Mouse (Mus musculus): ENCODE results near the gene Ascl4.

The Ascl4 gene

DNA sequence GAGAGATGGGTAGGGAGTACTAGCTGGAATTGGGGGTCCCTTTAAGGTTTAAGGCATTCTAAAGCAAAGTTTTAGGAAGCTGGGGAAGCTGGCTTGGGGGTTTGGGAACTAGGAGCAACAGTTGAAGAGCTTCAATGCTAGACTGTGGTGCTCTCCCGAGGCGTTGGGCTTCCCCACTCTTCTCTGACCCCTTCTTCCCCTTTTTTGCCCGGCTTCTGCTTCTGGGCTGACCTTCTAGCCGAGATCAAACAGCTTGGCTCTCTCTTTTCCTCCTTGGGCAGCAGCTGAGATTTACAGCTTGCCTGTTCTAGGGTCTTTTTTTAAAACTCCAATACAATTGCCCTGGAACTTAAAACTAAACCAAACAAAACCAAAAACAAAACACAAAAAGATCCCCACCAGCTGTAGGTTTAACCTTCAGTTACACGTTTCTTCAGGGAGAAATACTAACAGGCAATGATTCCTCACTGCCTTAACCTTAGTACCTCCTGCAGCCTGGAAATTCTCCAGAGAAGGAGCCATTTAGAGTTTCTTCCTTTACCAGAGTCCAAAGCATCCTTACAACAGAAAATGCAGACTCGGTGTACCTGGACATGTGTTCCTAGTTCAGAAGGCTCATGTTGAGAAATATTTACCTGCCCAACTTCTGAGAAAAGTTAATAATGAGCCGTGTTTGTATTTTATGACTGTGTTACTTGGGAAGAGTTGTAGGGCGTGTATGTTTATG lies 42.6 kb downstream of the Ascl4 start:
- no peak for DNase-seq (ENCODE audit: low spot score)

DNA sequence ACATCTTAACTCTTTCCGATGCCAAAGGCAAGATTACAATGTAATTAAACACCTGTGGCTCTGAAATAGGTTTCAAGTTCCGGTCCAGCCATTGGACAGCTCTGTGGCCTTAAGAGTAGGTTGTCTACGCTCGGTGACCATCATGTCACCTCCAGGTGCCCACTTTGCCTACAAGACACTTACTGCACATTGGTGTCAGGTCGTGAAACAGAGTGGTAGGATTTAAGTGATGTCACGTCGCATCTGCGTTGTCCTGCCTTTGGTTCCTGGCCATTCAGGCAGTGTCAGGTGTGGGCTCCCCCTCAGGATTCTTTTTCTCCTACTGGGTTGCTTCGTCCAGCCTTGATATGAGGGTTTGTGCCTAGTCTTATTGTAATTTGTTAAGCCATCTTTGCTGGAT lies 44.3 kb downstream of the Ascl4 start:
- no peak for DNase-seq (ENCODE audit: low spot score)

GRCm38 (mm10) chr10:85972915-85973314 lies 45.4 kb downstream of the Ascl4 start:
- DNase-seq (ENCODE audit: low spot score): no peak

GRCm38 (mm10) chr10:85989412-85990115 lies 62.1 kb downstream of the Ascl4 start:
- no peak for DNase-seq (ENCODE audit: low spot score)

GRCm38 (mm10) chr10:85992412-85992811 lies 64.9 kb downstream of the Ascl4 start:
- no peak for DNase-seq (ENCODE audit: low spot score)

- DNase-seq (ENCODE audit: low spot score): no peak
Observed at GRCm38 (mm10) chr10:85993836-85994235, 66.4 kb downstream of the Ascl4 start.

GRCm38 (mm10) chr10:85994543-85995104 lies 67.1 kb downstream of the Ascl4 start:
- DNase-seq (ENCODE audit: low spot score): no peak
